Comparison of ENCODE assay signal across 1 mouse cellular context in the genomic region with DNA sequence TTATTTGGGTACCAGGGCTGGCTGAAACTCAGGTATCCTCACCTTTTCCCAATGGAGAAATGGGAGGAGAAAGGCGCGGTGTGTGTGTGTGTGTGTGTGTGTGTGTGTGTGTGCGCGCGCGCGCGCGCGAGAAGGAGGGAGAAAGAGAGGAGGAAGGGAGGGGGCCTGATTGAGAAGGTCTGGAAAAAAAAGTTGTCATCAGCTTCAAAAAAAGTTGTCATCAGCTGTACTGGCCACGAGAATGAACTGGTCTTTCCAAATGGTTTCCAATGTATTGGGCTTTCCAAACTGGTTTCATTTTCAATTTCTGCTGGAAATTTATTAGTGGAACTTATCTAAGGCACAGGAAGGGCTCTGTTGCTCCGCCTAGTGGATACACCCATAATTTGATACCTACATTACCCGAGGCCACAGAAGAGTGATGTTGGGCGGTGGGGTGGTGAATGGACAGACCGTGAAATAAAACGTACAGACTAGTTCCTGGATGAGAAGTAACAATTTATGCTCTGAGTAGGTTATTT.
A peak's percentile ranks its signal among the peaks of the same experiment; 100 is the strongest.
TF ChIP-seq lines count a peak whose summit lies in the region.

No protein-coding gene starts in this region.

TF ChIP-seq in MEL, 35 proteins besides CTCF, POLR2A, EP300 and RAD21:
- TF ChIP-seq ZKSCAN1 (IDR thresholded peaks at IDR 0.05; ENCODE audit: low read depth, low read length) (no peak), NRF1 (IDR thresholded peaks at IDR 0.05; ENCODE audit: insufficient read depth, low read depth, low read length, poor library complexity, severe bottlenecking) (peak; percentile 56; the same call in 1 of the 2 replicates), NELFE (IDR thresholded peaks at IDR 0.05; ENCODE audit: low read depth, low read length) (peak; percentile 44; the same call in 1 of the 2 replicates), TBP (IDR thresholded peaks at IDR 0.05; ENCODE audit: low read depth, low read length) (no peak), CHD1 (IDR thresholded peaks at IDR 0.05; ENCODE audit: low read depth, low read length) (no peak), MEF2A (IDR thresholded peaks at IDR 0.05; ENCODE audit: extremely low read depth, insufficient replicate concordance, low read depth, low read length, poor library complexity, severe bottlenecking) (no peak), POLR2AphosphoS2 (IDR thresholded peaks at IDR 0.05; ENCODE audit: low read length) (no peak), BHLHE40 (IDR thresholded peaks at IDR 0.05; ENCODE audit: borderline replicate concordance, low read depth, low read length) (no peak), MAZ (IDR thresholded peaks at IDR 0.05; ENCODE audit: low read depth, low read length) (peak; percentile 70), GATA1 (IDR thresholded peaks at IDR 0.05; ENCODE audit: low read depth, low read length) (peak; percentile 66), HCFC1 (IDR thresholded peaks at IDR 0.05; ENCODE audit: low read depth, low read length) (0 out of 2 replicates have a peak, but pooled peaks have one; percentile 61), UBTF (IDR thresholded peaks at IDR 0.05; ENCODE audit: borderline replicate concordance, insufficient read depth, low read depth, low read length) (no peak), CHD2 (IDR thresholded peaks at IDR 0.05; ENCODE audit: low read length) (no peak), SIN3A (IDR thresholded peaks at IDR 0.05; ENCODE audit: low read length) (peak; percentile 59), ZC3H11A (IDR thresholded peaks at IDR 0.05; ENCODE audit: low read depth, low read length) (no peak), TCF12 (IDR thresholded peaks at IDR 0.05; ENCODE audit: low read depth, low read length) (no peak), ZMIZ1 (IDR thresholded peaks at IDR 0.05; ENCODE audit: low read depth, low read length) (0 out of 2 replicates have a peak, but pooled peaks have one; percentile 25), MAFK (IDR thresholded peaks at IDR 0.05; ENCODE audit: borderline replicate concordance, low read depth, low read length) (no peak), TAL1 (IDR thresholded peaks at IDR 0.05; ENCODE audit: low read length) (no peak), MYB (IDR thresholded peaks at IDR 0.05; ENCODE audit: low read depth, low read length) (no peak), SMC3 (IDR thresholded peaks at IDR 0.05; ENCODE audit: low read depth, low read length) (peak; percentile 52), ZNF384 (IDR thresholded peaks at IDR 0.05; ENCODE audit: low read depth, low read length) (peak; percentile 65; the same call in 1 of the 2 replicates), USF2 (IDR thresholded peaks at IDR 0.05; ENCODE audit: borderline replicate concordance in 1 of 2, insufficient read depth in 1 of 2, low read depth in 1 of 2, low read length in 2 of 2) (no peak), JUND (IDR thresholded peaks at IDR 0.05; ENCODE audit: low read depth, low read length) (no peak), ETS1 (IDR thresholded peaks at IDR 0.05; ENCODE audit: low read depth, low read length) (peak; percentile 80), MXI1 (IDR thresholded peaks at IDR 0.05; ENCODE audit: low read depth, low read length) (peak; percentile 27; the same call in 1 of the 2 replicates), KAT2A (conservative IDR thresholded peaks at IDR 0.05; ENCODE audit: low read depth, low read length) (no peak), ELF1 (IDR thresholded peaks at IDR 0.05; ENCODE audit: low read depth, low read length) (0 out of 2 replicates have a peak, but pooled peaks have one; percentile 5), USF1 (IDR thresholded peaks at IDR 0.05; ENCODE audit: low read depth, low read length) (no peak), MYC (IDR thresholded peaks at IDR 0.05; ENCODE audit: low read depth, low read length) (0 out of 2 replicates have a peak, but pooled peaks have one; percentile 47), GABPA (IDR thresholded peaks at IDR 0.05; ENCODE audit: low read depth, low read length) (no peak), E2F4 (IDR thresholded peaks at IDR 0.05; ENCODE audit: borderline replicate concordance, low read depth, low read length) (no peak), MAX (IDR thresholded peaks at IDR 0.05; ENCODE audit: low read length) (no peak), POLR2AphosphoS5 (IDR thresholded peaks at IDR 0.05; ENCODE audit: borderline replicate concordance, low read depth, low read length) (no peak), RCOR1 (IDR thresholded peaks at IDR 0.05; ENCODE audit: low read depth, low read length) (0 out of 2 replicates have a peak, but pooled peaks have one; percentile 3)
